Comparison of ENCODE assay signal across 13 mouse cellular contexts in the genomic region with DNA sequence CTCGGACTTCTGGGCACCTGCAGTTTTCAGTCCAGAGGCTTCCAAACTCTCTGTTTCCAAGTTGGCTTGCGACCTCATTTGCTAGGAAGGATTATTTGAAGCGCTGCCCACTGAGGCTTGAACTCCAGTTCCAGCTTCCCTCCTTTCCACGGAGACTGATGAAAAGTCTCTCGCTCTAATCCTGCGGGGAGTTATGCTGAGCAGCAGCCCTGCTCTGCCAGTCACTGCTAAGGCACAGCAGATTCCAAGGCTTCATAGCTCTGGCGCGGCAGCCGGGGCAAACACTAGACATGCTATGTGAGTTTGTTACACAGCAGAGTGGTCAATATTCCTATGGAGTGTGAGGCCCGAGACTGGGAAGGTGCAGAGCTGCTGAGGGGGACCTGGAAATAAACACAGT.
DNase-seq lines count a peak whose midpoint lies in the region; ATAC-seq and TF ChIP-seq lines count a peak whose summit lies in the region.
"Had no signal": no experiment of that assay in that cellular context is flagged by ENCODE, and none has a peak within 500 bp of the region (broad histone marks: within the 10 kb centered on the region; RNA-seq: fewer than 3 reads in every experiment).

No protein-coding gene starts in this region.

- WGBS in heart, embryonic 11.5 days (ENCODE audit: insufficient replicate concordance) = 65% methylated on average over 10 of the region's 10 CpGs
- WGBS in liver, embryonic 13.5 days (ENCODE audit: insufficient replicate concordance) = 73% methylated on average over 10 of the region's 10 CpGs
- 71% methylated on average over 10 of the region's 10 CpGs for WGBS in liver, embryonic 11.5 days

- intact Hi-C loops in heart, postnatal 25 days (cut with DNase I) = no loop called here

- H3K27ac ChIP-seq in heart, embryonic 11.5 days (ENCODE audit: low read depth, low read length) = no peak overlapping the region
- no peak overlapping the region for H3K27ac ChIP-seq in liver, embryonic 13.5 days
- H3K27ac ChIP-seq in liver, embryonic 11.5 days (ENCODE audit: low read depth, low read length) = no peak overlapping the region
- H3K27ac ChIP-seq in MEL (ENCODE audit: control insufficient read depth, low read depth, low read length) = peak overlapping the region; percentile 83
- H3K27ac ChIP-seq: forebrain, embryonic 15.5 days; layer of hippocampus, adult 2 months had no signal

- DNase-seq in heart, postnatal 25 days (ENCODE audit: low spot score) = no peak
- no peak for DNase-seq in liver, embryonic 13.5 days
- no peak for DNase-seq in liver, embryonic 11.5 days (ENCODE audit: low spot score)
- DNase-seq in MEL (ENCODE audit: low read depth, low spot score) = peak; percentile 66
- peak; percentile 17 for DNase-seq in brain, embryonic 14.5 days (ENCODE audit: low read depth)
- DNase-seq in left cerebral cortex, adult 11 months (ENCODE audit: low spot score) = no peak
- DNase-seq in spleen, postnatal 14 days (ENCODE audit: low spot score in 2 of 2) = no peak
- DNase-seq: adrenal gland, postnatal 10 days; gastrocnemius, postnatal 14 days; kidney, adult 9 months had no signal

- H3K4me1 ChIP-seq in heart, embryonic 11.5 days (ENCODE audit: control insufficient read depth, insufficient read depth, low read length) = no peaks in the 10 kb centered on the region
- H3K4me1 ChIP-seq in liver, embryonic 13.5 days (replicated peaks) = peaks cover 59% of the 10 kb centered on the region
- no peaks in the 10 kb centered on the region; the same call in 1 of the 2 replicates for H3K4me1 ChIP-seq in liver, embryonic 11.5 days (replicated peaks; ENCODE audit: control insufficient read depth, insufficient read depth, low read length)
- H3K4me1 ChIP-seq in MEL (ENCODE audit: control insufficient read depth in 1 of 2, insufficient read depth in 2 of 2, low read length in 2 of 2) = peaks cover 0 to 8% of the 10 kb centered on the region in 2 experiments; a peak in 3 of 4 replicates
- H3K4me1 ChIP-seq: forebrain, embryonic 15.5 days had no signal

- TF ChIP-seq CTCF in MEL (IDR thresholded peaks at IDR 0.05 in 2 of 3, conservative IDR thresholded peaks at IDR 0.05 in 1 of 3; ENCODE audit: control insufficient read depth in 1 of 3, insufficient read depth in 1 of 3, low read depth in 2 of 3, low read length in 3 of 3, poor library complexity in 1 of 3, severe bottlenecking in 1 of 3) = no peak
- no peak for TF ChIP-seq CTCF in brain, embryonic 14.5 days (IDR thresholded peaks at IDR 0.05; ENCODE audit: borderline replicate concordance, extremely low read depth, insufficient read depth, insufficient read length)

- H3K9ac ChIP-seq in heart, embryonic 11.5 days (ENCODE audit: low read depth, low read length) = no peak overlapping the region
- 0 out of 2 replicates have a peak overlapping the region, but pooled peaks have one; percentile 7 for H3K9ac ChIP-seq in liver, embryonic 13.5 days
- H3K9ac ChIP-seq in liver, embryonic 11.5 days (ENCODE audit: low read depth, low read length) = no peak overlapping the region
- peak overlapping the region; percentile 78 for H3K9ac ChIP-seq in MEL (ENCODE audit: control insufficient read depth, low read depth, low read length, poor library complexity, severe bottlenecking)
- H3K9ac ChIP-seq: forebrain, embryonic 15.5 days had no signal

- H3K9me3 ChIP-seq in heart, embryonic 11.5 days (replicated peaks; ENCODE audit: control insufficient read depth, low read length) = no peaks in the 10 kb centered on the region
- H3K9me3 ChIP-seq in liver, embryonic 13.5 days (replicated peaks) = no peaks in the 10 kb centered on the region
- no peaks in the 10 kb centered on the region for H3K9me3 ChIP-seq in liver, embryonic 11.5 days (ENCODE audit: control insufficient read depth, low read length)
- H3K9me3 ChIP-seq in MEL (replicated peaks; ENCODE audit: insufficient read depth, low read length) = no peaks in the 10 kb centered on the region
- H3K9me3 ChIP-seq: forebrain, embryonic 15.5 days had no signal

- no peaks in the 10 kb centered on the region for H3K27me3 ChIP-seq in heart, embryonic 11.5 days (ENCODE audit: control insufficient read depth, insufficient read depth, low read length)
- peaks cover 19% of the 10 kb centered on the region for H3K27me3 ChIP-seq in liver, embryonic 13.5 days
- H3K27me3 ChIP-seq in liver, embryonic 11.5 days (replicated peaks; ENCODE audit: control insufficient read depth, insufficient read depth, low read length) = no peaks in the 10 kb centered on the region
- H3K27me3 ChIP-seq in MEL (ENCODE audit: control insufficient read depth in 1 of 2, insufficient read depth in 2 of 2, low read length in 2 of 2) = no peaks in the 10 kb centered on the region; a peak in 2 of 4 replicates
- H3K27me3 ChIP-seq: forebrain, embryonic 15.5 days had no signal

- no peaks in the 10 kb centered on the region; the same call in 1 of the 2 replicates for H3K79me2 ChIP-seq in MEL (ENCODE audit: control insufficient read depth, insufficient read depth, low read length, poor library complexity)

- no peak for TF ChIP-seq EP300 in MEL (IDR thresholded peaks at IDR 0.05; ENCODE audit: low read depth in 1 of 2, low read length in 2 of 2)

- no peaks in the 10 kb centered on the region for H3K36me3 ChIP-seq in heart, embryonic 11.5 days (ENCODE audit: control insufficient read depth, insufficient read depth, low read length)
- no peaks in the 10 kb centered on the region for H3K36me3 ChIP-seq in liver, embryonic 13.5 days
- no peaks in the 10 kb centered on the region for H3K36me3 ChIP-seq in liver, embryonic 11.5 days (ENCODE audit: control insufficient read depth, insufficient read depth, low read length)
- H3K36me3 ChIP-seq in MEL (ENCODE audit: control insufficient read depth in 1 of 2, insufficient read depth in 2 of 2, low read length in 2 of 2) = 0 out of 4 replicates have a peak, but pooled peaks cover 0 to 3% of the 10 kb centered on the region in 2 experiments
- H3K36me3 ChIP-seq: forebrain, embryonic 15.5 days had no signal

- H3K4me3 ChIP-seq in heart, embryonic 11.5 days (ENCODE audit: low read depth, low read length) = no peak overlapping the region
- no peak overlapping the region for H3K4me3 ChIP-seq in liver, embryonic 13.5 days (replicated peaks)
- H3K4me3 ChIP-seq in liver, embryonic 11.5 days (ENCODE audit: low read depth, low read length) = no peak overlapping the region
- peak overlapping the region; percentile 53 to 64 for H3K4me3 ChIP-seq in MEL (ENCODE audit: control insufficient read depth in 1 of 2, insufficient read depth in 1 of 2, low read depth in 2 of 2, low read length in 2 of 2)
- H3K4me3 ChIP-seq: forebrain, embryonic 15.5 days; layer of hippocampus, adult 2 months had no signal

- H3K4me2 ChIP-seq in heart, embryonic 11.5 days = peak overlapping the region; percentile 16; the same call in 1 of the 2 replicates
- H3K4me2 ChIP-seq in liver, embryonic 13.5 days = no peak overlapping the region
- no peak overlapping the region for H3K4me2 ChIP-seq in liver, embryonic 11.5 days
- H3K4me2 ChIP-seq: forebrain, embryonic 15.5 days had no signal

- TF ChIP-seq RAD21 in MEL (IDR thresholded peaks at IDR 0.05; ENCODE audit: low read depth, low read length) = no peak

- no peak for TF ChIP-seq POLR2A in MEL (IDR thresholded peaks at IDR 0.05; ENCODE audit: control insufficient read depth in 1 of 2, insufficient read depth in 1 of 2, low read depth in 1 of 2, low read length in 2 of 2, poor library complexity in 1 of 2)
- TF ChIP-seq POLR2A in brain, embryonic 14.5 days (IDR thresholded peaks at IDR 0.05; ENCODE audit: borderline replicate concordance, extremely low read depth, insufficient read depth, insufficient read length, poor library complexity, severe bottlenecking) = no peak

- ATAC-seq in heart, embryonic 11.5 days (replicated peaks; ENCODE audit: insufficient number of reproducible peaks, low FRiP score, low TSS enrichment) = no peak
- ATAC-seq in liver, embryonic 13.5 days (ENCODE audit: low read depth) = no peak
- ATAC-seq in liver, embryonic 11.5 days (replicated peaks; ENCODE audit: low FRiP score) = no peak
- ATAC-seq: forebrain, embryonic 15.5 days had no signal

TF ChIP-seq in MEL, 35 proteins besides CTCF, POLR2A, EP300 and RAD21:
- TF ChIP-seq BHLHE40 (IDR thresholded peaks at IDR 0.05; ENCODE audit: borderline replicate concordance, low read depth, low read length) (no peak), GABPA (IDR thresholded peaks at IDR 0.05; ENCODE audit: low read depth, low read length) (no peak), POLR2AphosphoS2 (IDR thresholded peaks at IDR 0.05; ENCODE audit: low read length) (no peak), KAT2A (conservative IDR thresholded peaks at IDR 0.05; ENCODE audit: low read depth, low read length) (no peak), NELFE (IDR thresholded peaks at IDR 0.05; ENCODE audit: low read depth, low read length) (no peak; the same call in 1 of the 2 replicates), E2F4 (IDR thresholded peaks at IDR 0.05; ENCODE audit: borderline replicate concordance, low read depth, low read length) (no peak), USF2 (IDR thresholded peaks at IDR 0.05; ENCODE audit: borderline replicate concordance in 1 of 2, insufficient read depth in 1 of 2, low read depth in 1 of 2, low read length in 2 of 2) (no peak), MAFK (IDR thresholded peaks at IDR 0.05; ENCODE audit: borderline replicate concordance, low read depth, low read length) (no peak), TAL1 (IDR thresholded peaks at IDR 0.05; ENCODE audit: low read length) (no peak), POLR2AphosphoS5 (IDR thresholded peaks at IDR 0.05; ENCODE audit: borderline replicate concordance, low read depth, low read length) (no peak), JUND (IDR thresholded peaks at IDR 0.05; ENCODE audit: low read depth, low read length) (no peak), ETS1 (IDR thresholded peaks at IDR 0.05; ENCODE audit: low read depth, low read length) (no peak), MAX (IDR thresholded peaks at IDR 0.05; ENCODE audit: low read length) (no peak), MXI1 (IDR thresholded peaks at IDR 0.05; ENCODE audit: low read depth, low read length) (no peak), CHD1 (IDR thresholded peaks at IDR 0.05; ENCODE audit: low read depth, low read length) (no peak), NRF1 (IDR thresholded peaks at IDR 0.05; ENCODE audit: insufficient read depth, low read depth, low read length, poor library complexity, severe bottlenecking) (no peak), CHD2 (IDR thresholded peaks at IDR 0.05; ENCODE audit: low read length) (no peak), UBTF (IDR thresholded peaks at IDR 0.05; ENCODE audit: borderline replicate concordance, insufficient read depth, low read depth, low read length) (no peak), HCFC1 (IDR thresholded peaks at IDR 0.05; ENCODE audit: low read depth, low read length) (no peak), MYB (IDR thresholded peaks at IDR 0.05; ENCODE audit: low read depth, low read length) (no peak)

Comparison
In these comparisons a context has a peak if more than half of its experiments do, and no peak if none do; other contexts are left out.
1. H3K9ac ChIP-seq: peak in liver, embryonic 13.5 days (single experiment) and MEL (single experiment); none in heart, embryonic 11.5 days (single experiment) and liver, embryonic 11.5 days (single experiment).
2. H3K4me3 ChIP-seq: peak in MEL (2 of 2); none in heart, embryonic 11.5 days (single experiment), liver, embryonic 13.5 days (single experiment) and liver, embryonic 11.5 days (single experiment).
3. DNase-seq: peak in MEL (single experiment) and brain, embryonic 14.5 days (single experiment); none in heart, postnatal 25 days (single experiment), liver, embryonic 13.5 days (single experiment), liver, embryonic 11.5 days (single experiment), left cerebral cortex, adult 11 months (single experiment) and spleen, postnatal 14 days (0 of 2).